Mouse (Mus musculus) lung, adult 2 months (tissue): ENCODE measurements around the gene Pgs1. TPM values are rescaled to one million over a fixed set of nuclear protein-coding genes. Genes with fewer than 3 reads are reported as not detected.

ENCODE experiments used
- DNase-seq: peaks from one replicate; pipeline ENCODE4 v3.0.0; 2022
- H3K4me1 ChIP-seq: fragments of 200-500 bp; 2 replicates; pipeline ENCODE4 v1.6.1; 2011; ENCODE audit warnings: low read length; ENCODE audit not compliant: control insufficient read depth, insufficient read depth
- H3K4me3 ChIP-seq: fragments of 200-500 bp; replicated peaks from 2 replicates; pipeline ENCODE3; 2011; ENCODE audit warnings: low read depth, mild to moderate bottlenecking, control low read depth, low read length; ENCODE audit errors: extremely low read depth
- CTCF ChIP-seq: fragments of 200-500 bp; IDR thresholded peaks from 2 replicates; pipeline ENCODE4 v1.5.1; 2011; ENCODE audit warnings: mild to moderate bottlenecking, low read length, control low read depth; ENCODE audit not compliant: insufficient read depth
- POLR2A ChIP-seq: fragments of 200-500 bp; IDR thresholded peaks from 2 replicates; pipeline ENCODE4 v1.6.1; 2011; ENCODE audit warnings: low read depth, mild to moderate bottlenecking, control low read depth, low read length, borderline replicate concordance; ENCODE audit errors: extremely low read depth
- WGBS: fragments of 180-500 bp; shearing (Covaris S2); methylation state at CpG from one replicate; pipeline ENCODE4 v1.1.7; 2018; 5-methylcytosine and 5-hydroxymethylcytosine counted together
- polyA plus RNA-seq: library from polyadenylated mRNA; depleted of rRNA; stranded (reverse); fragments of >200 nt; gene quantifications from 2 replicates; pipeline ENCODE4 v1.2.3, GENCODE M21; 2012

Pgs1 gene
- polyA plus RNA-seq, 1 experiment, result 83.2 TPM

DNA sequence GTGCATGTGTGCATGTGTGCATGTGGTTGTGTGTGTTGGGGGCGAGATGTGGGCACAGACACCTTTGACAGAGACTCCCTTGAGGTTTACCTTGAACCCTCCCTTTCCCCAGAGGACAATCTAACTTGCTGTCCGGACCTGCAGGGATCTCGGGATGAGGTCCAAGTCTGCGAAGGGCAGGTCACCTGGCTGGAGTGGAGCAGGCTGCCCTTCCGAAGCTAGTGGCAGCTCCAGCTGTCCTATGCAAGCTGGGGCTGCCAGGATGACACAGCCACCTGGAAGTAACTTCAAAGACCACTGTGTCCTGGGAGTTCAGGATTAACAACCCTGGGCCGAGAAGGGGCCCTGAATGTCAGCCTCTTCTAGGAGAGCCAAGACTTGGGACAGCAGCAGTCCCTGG is 34.7 kb upstream of the Pgs1 start:
- no peak for DNase-seq
- no peak for TF ChIP-seq POLR2A
- TF ChIP-seq CTCF, result no peak
- Histone ChIP-seq H3K4me3 (no peak overlapping the region), H3K4me1 (peaks cover 18% of the 10 kb centered on the region)
- WGBS, result 80% methylated on average over 6 of the region's 6 CpGs

DNA sequence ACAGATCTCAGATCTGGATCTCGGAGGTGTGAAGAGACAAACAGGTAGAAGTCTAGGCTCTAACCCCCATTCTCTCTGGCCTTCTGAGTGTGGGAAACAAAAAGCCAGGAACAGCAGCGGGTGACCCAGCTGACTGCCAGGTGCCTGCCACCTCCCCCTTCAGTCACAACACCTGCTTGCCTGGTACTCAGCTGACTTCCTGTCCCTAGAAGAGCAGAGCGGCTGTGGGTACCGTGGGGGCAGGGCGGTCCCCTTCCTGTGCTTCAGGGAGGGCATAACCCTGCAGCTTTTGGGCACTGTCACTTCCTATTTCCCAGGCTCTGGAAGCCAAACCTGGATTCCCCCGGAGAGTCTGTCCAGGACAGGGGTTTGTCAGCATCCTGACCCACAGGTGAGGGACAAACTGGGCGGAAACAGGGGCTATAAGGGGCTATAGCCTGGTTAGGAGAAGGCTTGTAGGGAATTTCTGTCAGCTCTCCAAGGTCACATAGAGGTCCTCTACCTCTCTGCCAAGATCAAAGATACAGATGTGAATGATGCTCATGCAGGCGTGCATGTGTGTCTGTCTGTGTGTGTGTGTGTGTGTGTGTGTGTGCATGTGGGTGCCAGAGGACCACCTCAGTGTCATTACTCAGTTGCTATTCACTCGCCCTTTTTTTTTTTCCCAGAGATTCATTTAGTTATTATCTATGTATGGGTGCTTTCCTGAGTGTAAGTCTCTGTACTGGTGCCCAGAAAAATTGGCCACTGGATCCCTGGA is 33.7 kb upstream of the Pgs1 start:
- no peak overlapping the region for H3K4me3 ChIP-seq
- H3K4me1 ChIP-seq, result peaks cover 18% of the 10 kb centered on the region
- no peak for DNase-seq
- 54% methylated on average over 9 of the region's 9 CpGs for WGBS
- no peak for TF ChIP-seq POLR2A
- no peak for TF ChIP-seq CTCF

DNA sequence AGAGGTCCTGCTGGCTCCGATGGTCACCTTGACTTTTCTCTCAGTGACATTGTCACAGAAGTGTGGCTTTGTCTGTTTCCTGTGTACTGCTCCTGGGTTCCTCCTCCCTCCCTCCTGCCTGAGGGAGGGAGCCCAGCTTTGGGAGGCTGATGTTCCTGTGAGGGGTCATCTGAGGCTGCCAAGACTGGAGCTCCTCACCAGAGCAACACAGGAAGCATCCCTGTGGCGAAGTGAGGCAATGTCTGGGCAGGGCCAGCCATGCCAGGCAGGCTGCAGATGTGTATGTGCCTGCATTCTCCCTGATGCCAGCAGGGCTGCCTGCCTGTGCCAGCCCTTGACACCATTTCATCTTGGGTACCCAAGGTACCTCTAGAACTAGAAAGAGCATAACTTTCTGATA is 32.0 kb upstream of the Pgs1 start:
- Histone ChIP-seq H3K4me1 (peaks cover 24% of the 10 kb centered on the region), H3K4me3 (no peak overlapping the region)
- WGBS, result 33% methylated on average over 2 of the region's 2 CpGs
- TF ChIP-seq POLR2A, result no peak
- TF ChIP-seq CTCF, result no peak
- no peak for DNase-seq

DNA sequence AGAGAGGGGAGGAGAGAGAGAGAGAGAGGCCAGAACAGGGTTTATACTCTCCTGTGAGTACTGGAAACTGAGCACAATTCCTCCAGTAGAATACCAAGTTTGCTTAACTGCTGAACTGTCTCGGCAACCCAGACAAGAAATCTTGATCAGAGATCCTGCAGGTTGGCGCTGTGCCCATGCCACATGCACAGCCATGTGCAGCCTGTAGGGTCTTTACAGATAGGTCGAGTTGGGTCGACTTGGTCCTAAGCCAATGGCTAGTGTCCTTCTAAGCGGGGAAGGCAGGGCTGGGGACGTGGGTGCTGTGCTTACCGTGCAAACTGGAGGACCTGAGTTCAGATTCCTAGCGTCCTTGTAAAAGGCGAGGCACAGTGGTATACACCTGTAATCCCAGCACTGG is 31.3 kb upstream of the Pgs1 start:
- WGBS, result 68% methylated on average over 9 of the region's 9 CpGs
- TF ChIP-seq CTCF (no peak), POLR2A (no peak)
- Histone ChIP-seq H3K4me3 (no peak overlapping the region), H3K4me1 (peaks cover 28% of the 10 kb centered on the region)
- DNase-seq, result no peak

DNA sequence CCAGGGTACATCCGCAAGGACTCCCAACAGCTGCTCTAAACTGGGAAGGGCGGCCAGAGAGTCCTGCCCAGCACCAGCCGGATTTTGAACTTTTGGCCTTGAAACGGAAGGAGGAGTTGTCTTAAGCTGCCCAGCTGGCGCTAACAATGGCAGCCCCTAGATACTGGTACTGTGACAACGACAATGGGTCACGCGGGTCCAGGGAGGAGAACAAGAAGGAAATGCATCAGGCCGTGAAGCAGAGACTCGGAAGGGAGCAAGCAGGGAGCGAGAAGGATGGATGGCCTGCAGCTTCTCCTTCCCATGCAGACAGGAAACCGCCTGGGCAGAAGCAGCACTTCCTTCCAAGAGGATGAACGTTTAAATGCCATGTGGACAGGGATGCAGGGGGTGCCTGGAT is 30.5 kb upstream of the Pgs1 start:
- WGBS, result 43% methylated on average over 13 of the region's 13 CpGs
- Histone ChIP-seq H3K4me1 (peaks cover 29% of the 10 kb centered on the region), H3K4me3 (no peak overlapping the region)
- TF ChIP-seq POLR2A (no peak), CTCF (no peak)
- no peak for DNase-seq

DNA sequence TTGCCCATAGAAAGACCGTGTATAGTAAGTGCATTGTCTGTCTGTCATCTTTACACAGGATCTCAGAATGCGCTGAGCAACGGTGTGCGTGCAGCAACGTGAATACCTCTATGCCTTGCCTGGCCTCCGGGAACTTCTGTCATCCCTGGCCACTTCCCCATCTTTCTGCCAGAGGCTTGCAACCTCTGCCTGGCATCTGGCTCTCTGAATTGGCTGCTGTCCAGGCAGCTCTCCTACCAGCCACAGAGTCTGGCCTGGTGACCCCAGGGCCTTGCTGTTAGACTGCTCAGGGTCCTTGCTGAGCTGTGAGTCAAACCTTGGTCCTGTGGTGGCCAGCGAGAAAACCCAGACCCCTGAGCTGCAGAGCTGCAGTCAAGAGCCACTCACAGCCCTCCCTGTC is 27.9 kb upstream of the Pgs1 start:
- peaks cover 41% of the 10 kb centered on the region for H3K4me1 ChIP-seq
- no peak for DNase-seq
- TF ChIP-seq POLR2A (no peak), CTCF (no peak)
- no peak overlapping the region for H3K4me3 ChIP-seq
- WGBS, result 53% methylated on average over 7 of the region's 7 CpGs

DNA sequence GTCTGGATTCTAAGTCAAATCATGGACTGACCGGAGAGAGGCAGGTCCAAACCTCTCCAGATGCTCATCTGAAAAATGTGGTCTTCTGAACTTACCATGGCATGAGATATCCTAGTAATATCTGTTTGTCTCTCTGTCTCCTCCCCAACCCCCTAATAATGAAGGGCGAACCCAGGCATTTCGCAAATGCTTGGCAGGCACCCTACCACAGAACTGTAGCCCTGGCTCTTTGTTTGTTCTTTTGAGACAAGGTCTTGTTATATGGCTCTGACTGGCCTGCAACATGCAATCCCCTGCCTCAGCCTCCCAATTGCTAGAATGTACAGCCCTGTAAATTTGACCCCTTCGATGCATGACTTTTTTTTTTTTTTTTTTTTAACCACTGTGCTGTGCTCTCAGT is 26.9 kb upstream of the Pgs1 start:
- no peak for TF ChIP-seq CTCF
- no peak for TF ChIP-seq POLR2A
- peaks cover 43% of the 10 kb centered on the region for H3K4me1 ChIP-seq
- no peak for DNase-seq
- 74% methylated on average over 4 of the region's 4 CpGs for WGBS
- no peak overlapping the region for H3K4me3 ChIP-seq

DNA sequence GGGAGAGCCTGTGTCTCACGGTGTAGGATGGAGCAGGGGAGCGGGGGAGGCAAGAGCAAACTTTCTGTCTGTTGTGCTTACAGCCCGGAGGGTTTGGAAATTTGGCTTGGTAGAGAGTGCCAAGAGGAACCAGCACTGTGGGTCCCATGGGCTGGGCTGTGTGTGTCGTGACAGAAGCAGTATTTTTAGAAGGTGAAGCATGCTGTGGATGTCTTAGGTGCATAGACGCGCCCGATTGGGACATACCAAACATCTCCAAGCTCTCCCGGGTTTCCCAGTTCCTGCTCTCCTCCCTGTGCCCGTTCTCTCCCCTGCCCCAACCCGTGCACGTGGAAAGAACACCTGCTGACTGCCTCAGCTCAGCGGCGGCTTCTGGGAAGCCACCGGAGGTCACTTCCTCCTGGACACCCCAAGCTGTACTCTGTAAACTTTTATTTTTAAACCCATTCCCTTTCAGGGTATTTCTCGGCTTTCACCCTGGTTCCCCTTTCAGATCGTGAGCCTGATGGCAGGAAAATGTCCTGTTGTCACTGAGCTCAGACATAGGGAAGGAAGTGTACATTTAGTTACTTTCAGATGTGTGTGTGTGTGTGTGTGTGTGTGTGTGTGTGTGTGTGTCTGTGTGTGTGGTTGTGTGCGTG is 26.2 kb upstream of the Pgs1 start:
- no peak for DNase-seq
- 32% methylated on average over 17 of the region's 17 CpGs for WGBS
- Histone ChIP-seq H3K4me1 (peaks cover 43% of the 10 kb centered on the region), H3K4me3 (no peak overlapping the region)
- TF ChIP-seq POLR2A (no peak), CTCF (no peak)

DNA sequence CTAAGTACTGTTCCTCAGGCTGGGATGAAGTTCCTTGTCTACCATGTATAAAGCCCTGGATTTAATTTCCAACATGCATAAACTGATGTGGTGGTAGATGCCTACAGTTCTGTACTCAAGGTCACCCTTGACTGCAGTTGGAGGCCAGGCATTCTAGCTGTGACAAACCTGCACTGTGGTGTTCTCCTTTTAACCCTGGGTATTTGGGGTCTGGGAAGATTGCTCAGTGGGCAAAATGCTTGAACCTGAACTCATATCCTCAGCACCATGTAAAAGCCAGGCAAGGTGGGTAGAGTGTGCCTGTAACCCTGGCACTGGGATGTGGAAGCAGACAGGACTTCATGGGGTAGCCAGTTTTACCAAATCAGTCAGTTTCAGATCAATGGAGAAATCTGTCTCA is 25.5 kb upstream of the Pgs1 start:
- DNase-seq, result no peak
- Histone ChIP-seq H3K4me1 (peaks cover 42% of the 10 kb centered on the region), H3K4me3 (no peak overlapping the region)
- TF ChIP-seq CTCF (no peak), POLR2A (no peak)
